Mouse (Mus musculus): ENCODE results near the gene Gm27021. TPM values are rescaled to one million over a fixed set of nuclear protein-coding genes. Genes with fewer than 3 reads are reported as not detected.
A peak's percentile ranks its signal among the peaks of the same experiment; 100 is the strongest.

Gm27021 gene
- polyA plus RNA-seq, 1 experiment from 2014 or later, result 1.4 TPM

- peaks cover 12% of the 10 kb centered on the region for H3K4me1 ChIP-seq (ENCODE audit: insufficient read depth)
- H3K27me3 ChIP-seq (ENCODE audit: insufficient read depth, low read length), result no peaks in the 10 kb centered on the region
- no peak for DNase-seq
- H3K4me3 ChIP-seq (ENCODE audit: low read depth, low read length), result no peak overlapping the region
- H3K36me3 ChIP-seq (replicated peaks; ENCODE audit: insufficient read depth, low read length), result no peaks in the 10 kb centered on the region
- TF ChIP-seq EP300 (IDR thresholded peaks at IDR 0.05; ENCODE audit: low read depth) (no peak), CTCF (IDR thresholded peaks at IDR 0.05; ENCODE audit: low read depth) (no peak)
- H3K27ac ChIP-seq (ENCODE audit: low read depth), result no peak overlapping the region
- 44% methylated on average over 10 of the region's 10 CpGs for WGBS (ENCODE audit: insufficient replicate concordance)
- no peak overlapping the region for H3K9ac ChIP-seq (replicated peaks)
- H3K9me3 ChIP-seq (ENCODE audit: low read length), result no peaks in the 10 kb centered on the region
- no peak for ATAC-seq
- peak overlapping the region; percentile 1; the same call in 1 of the 2 replicates for H3K4me2 ChIP-seq (ENCODE audit: low read depth, low read length)
These were observed 76.1 kb downstream of the Gm27021 start for GRCm38 (mm10) chr8:120591587-120592292.

- TF ChIP-seq EP300 (IDR thresholded peaks at IDR 0.05; ENCODE audit: low read depth), result no peak
- TF ChIP-seq CTCF (IDR thresholded peaks at IDR 0.05; ENCODE audit: low read depth), result no peak
- Histone ChIP-seq H3K36me3 (replicated peaks; ENCODE audit: insufficient read depth, low read length) (peaks cover 7% of the 10 kb centered on the region), H3K4me2 (ENCODE audit: low read depth, low read length) (peak overlapping the region; percentile 95), H3K9ac (replicated peaks) (peak overlapping the region; percentile 19; the same call in 1 of the 2 replicates), H3K4me3 (ENCODE audit: low read depth, low read length) (peak overlapping the region; percentile 73), H3K4me1 (ENCODE audit: insufficient read depth) (peaks cover 12% of the 10 kb centered on the region), H3K9me3 (ENCODE audit: low read length) (no peaks in the 10 kb centered on the region), H3K27ac (ENCODE audit: low read depth) (no peak overlapping the region), H3K27me3 (ENCODE audit: insufficient read depth, low read length) (no peaks in the 10 kb centered on the region)
- ATAC-seq (no peak), DNase-seq (no peak)
- 41% methylated on average over 2 of the region's 2 CpGs for WGBS (ENCODE audit: insufficient replicate concordance)
These were observed 78.0 kb downstream of the Gm27021 start for GRCm38 (mm10) chr8:120589921-120590320.

- TF ChIP-seq CTCF (IDR thresholded peaks at IDR 0.05; ENCODE audit: low read depth) (peak; percentile 32; the same call in 1 of the 2 replicates), EP300 (IDR thresholded peaks at IDR 0.05; ENCODE audit: low read depth) (peak; percentile 59; the same call in 1 of the 2 replicates)
These were observed 78.7 kb downstream of the Gm27021 start, which contains the start of gene Gins2 for GRCm38 (mm10) chr8:120588908-120589771. Gene Gins2 (minus strand): TSS chr8:120589304.

GRCm38 (mm10) chr8:120585521-120585920 is 82.4 kb downstream of the Gm27021 start:
- TF ChIP-seq EP300 (IDR thresholded peaks at IDR 0.05; ENCODE audit: low read depth), result no peak
- TF ChIP-seq CTCF (IDR thresholded peaks at IDR 0.05; ENCODE audit: low read depth), result no peak
- Histone ChIP-seq H3K27me3 (ENCODE audit: insufficient read depth, low read length) (no peaks in the 10 kb centered on the region), H3K4me2 (ENCODE audit: low read depth, low read length) (no peak overlapping the region), H3K4me3 (ENCODE audit: low read depth, low read length) (no peak overlapping the region), H3K9me3 (ENCODE audit: low read length) (no peaks in the 10 kb centered on the region), H3K4me1 (ENCODE audit: insufficient read depth) (peaks cover 12% of the 10 kb centered on the region), H3K36me3 (replicated peaks; ENCODE audit: insufficient read depth, low read length) (peaks cover 20% of the 10 kb centered on the region), H3K9ac (replicated peaks) (no peak overlapping the region), H3K27ac (ENCODE audit: low read depth) (no peak overlapping the region)
- 93% methylated on average over 10 of the region's 10 CpGs for WGBS (ENCODE audit: insufficient replicate concordance)
- no peak for ATAC-seq
- DNase-seq, result no peak

More at GRCm38 (mm10) chr8:120588908-120589771, 78.7 kb downstream of the Gm27021 start, which contains the start of gene Gins2:
- Histone ChIP-seq H3K27ac (ENCODE audit: low read depth) (peak within 1 kb of the TSS; percentile 44), H3K27me3 (ENCODE audit: insufficient read depth, low read length) (no peaks in the 10 kb centered on the region), H3K36me3 (replicated peaks; ENCODE audit: insufficient read depth, low read length) (peaks cover 7% of the 10 kb centered on the region), H3K4me1 (ENCODE audit: insufficient read depth) (peaks cover 12% of the 10 kb centered on the region), H3K9me3 (ENCODE audit: low read length) (no peaks in the 10 kb centered on the region), H3K4me3 (ENCODE audit: low read depth, low read length) (peak within 1 kb of the TSS; percentile 73), H3K4me2 (ENCODE audit: low read depth, low read length) (peak within 1 kb of the TSS; percentile 95), H3K9ac (replicated peaks) (peak within 1 kb of the TSS; percentile 75)
- DNase-seq (peak; percentile 99), ATAC-seq (peak; percentile 98)
- under 1% methylated on average over 67 of the region's 67 CpGs for WGBS (ENCODE audit: insufficient replicate concordance)

GRCm38 (mm10) chr8:120581811-120582210 is 86.1 kb downstream of the Gm27021 start:
- Histone ChIP-seq H3K27ac (ENCODE audit: low read depth) (no peak overlapping the region), H3K4me3 (ENCODE audit: low read depth, low read length) (no peak overlapping the region), H3K4me1 (ENCODE audit: insufficient read depth) (no peaks in the 10 kb centered on the region), H3K27me3 (ENCODE audit: insufficient read depth, low read length) (no peaks in the 10 kb centered on the region), H3K9me3 (ENCODE audit: low read length) (no peaks in the 10 kb centered on the region), H3K36me3 (replicated peaks; ENCODE audit: insufficient read depth, low read length) (peaks cover 56% of the 10 kb centered on the region), H3K9ac (replicated peaks) (no peak overlapping the region), H3K4me2 (ENCODE audit: low read depth, low read length) (no peak overlapping the region)
- no peak for ATAC-seq
- WGBS (ENCODE audit: insufficient replicate concordance), result 89% methylated on average over 8 of the region's 8 CpGs
- no peak for DNase-seq
- no peak for TF ChIP-seq CTCF (IDR thresholded peaks at IDR 0.05; ENCODE audit: low read depth)
- TF ChIP-seq EP300 (IDR thresholded peaks at IDR 0.05; ENCODE audit: low read depth), result no peak

- H3K36me3 ChIP-seq (replicated peaks; ENCODE audit: insufficient read depth, low read length), result peaks cover 61% of the 10 kb centered on the region
- H3K27ac ChIP-seq (ENCODE audit: low read depth), result no peak overlapping the region
- no peaks in the 10 kb centered on the region for H3K4me1 ChIP-seq (ENCODE audit: insufficient read depth)
- H3K9me3 ChIP-seq (ENCODE audit: low read length), result no peaks in the 10 kb centered on the region
- 89% methylated on average over 12 of the region's 12 CpGs for WGBS (ENCODE audit: insufficient replicate concordance)
- no peak overlapping the region for H3K9ac ChIP-seq (replicated peaks)
- H3K4me2 ChIP-seq (ENCODE audit: low read depth, low read length), result no peak overlapping the region
- TF ChIP-seq CTCF (IDR thresholded peaks at IDR 0.05; ENCODE audit: low read depth), result no peak
- no peak for TF ChIP-seq EP300 (IDR thresholded peaks at IDR 0.05; ENCODE audit: low read depth)
- H3K27me3 ChIP-seq (ENCODE audit: insufficient read depth, low read length), result no peaks in the 10 kb centered on the region
- no peak for ATAC-seq
- DNase-seq, result no peak
- no peak overlapping the region for H3K4me3 ChIP-seq (ENCODE audit: low read depth, low read length)
These were observed 86.5 kb downstream of the Gm27021 start for GRCm38 (mm10) chr8:120581329-120581728.
